Mouse (Mus musculus): ENCODE results near the gene Eml1. TPM values are rescaled to one million over a fixed set of nuclear protein-coding genes. Genes with fewer than 3 reads are reported as not detected.

Gene Eml1
- polyA plus RNA-seq, 1 experiment from 2014 or later: 122 TPM

GRCm38 (mm10) chr12:108400951-108401350, 30.2 kb downstream of the Eml1 start:
- Histone ChIP-seq H3K4me3 (ENCODE audit: low read length) (no peak overlapping the region), H3K4me2 (ENCODE audit: low read depth, low read length) (no peak overlapping the region), H3K27me3 (ENCODE audit: control insufficient read depth, insufficient read depth, low read depth, low read length) (no peaks in the 10 kb centered on the region), H3K9me3 (ENCODE audit: control insufficient read depth, low read length) (no peaks in the 10 kb centered on the region), H3K27ac (ENCODE audit: low read length) (no peak overlapping the region), H3K36me3 (ENCODE audit: control insufficient read depth, insufficient read depth, low read length) (no peaks in the 10 kb centered on the region), H3K4me1 (replicated peaks; ENCODE audit: control insufficient read depth, insufficient read depth, low read length) (peaks cover 11% of the 10 kb centered on the region), H3K9ac (ENCODE audit: low read length) (no peak overlapping the region)
- no peak for ATAC-seq (ENCODE audit: low read depth)
- WGBS: 57% methylated on average over 8 of the region's 8 CpGs

- ATAC-seq (ENCODE audit: low read depth): peak; percentile 86
- 14% methylated on average over 6 of the region's 6 CpGs for WGBS
Measured at GRCm38 (mm10) chr12:108403957-108404356, 33.2 kb downstream of the Eml1 start.

GRCm38 (mm10) chr12:108409100-108409499, 38.3 kb downstream of the Eml1 start:
- H3K9me3 ChIP-seq (ENCODE audit: control insufficient read depth, low read length): no peaks in the 10 kb centered on the region
- H3K4me3 ChIP-seq (ENCODE audit: low read length): no peak overlapping the region
- no peak overlapping the region for H3K27ac ChIP-seq (ENCODE audit: low read length)
- H3K9ac ChIP-seq (ENCODE audit: low read length): no peak overlapping the region
- no peaks in the 10 kb centered on the region for H3K27me3 ChIP-seq (ENCODE audit: control insufficient read depth, insufficient read depth, low read depth, low read length)
- H3K4me2 ChIP-seq (ENCODE audit: low read depth, low read length): no peak overlapping the region
- peaks cover 15% of the 10 kb centered on the region for H3K4me1 ChIP-seq (replicated peaks; ENCODE audit: control insufficient read depth, insufficient read depth, low read length)
- H3K36me3 ChIP-seq (ENCODE audit: control insufficient read depth, insufficient read depth, low read length): no peaks in the 10 kb centered on the region
- ATAC-seq (ENCODE audit: low read depth): no peak
- WGBS: 66% methylated on average over 5 of the region's 5 CpGs

More at GRCm38 (mm10) chr12:108403957-108404356, 33.2 kb downstream of the Eml1 start:
- Histone ChIP-seq H3K27ac (ENCODE audit: low read length) (peak overlapping the region; percentile 50; the same call in 1 of the 2 replicates), H3K4me2 (ENCODE audit: low read depth, low read length) (no peak overlapping the region), H3K4me1 (replicated peaks; ENCODE audit: control insufficient read depth, insufficient read depth, low read length) (peaks cover 19% of the 10 kb centered on the region), H3K9me3 (ENCODE audit: control insufficient read depth, low read length) (no peaks in the 10 kb centered on the region), H3K9ac (ENCODE audit: low read length) (no peak overlapping the region), H3K27me3 (ENCODE audit: control insufficient read depth, insufficient read depth, low read depth, low read length) (no peaks in the 10 kb centered on the region), H3K36me3 (ENCODE audit: control insufficient read depth, insufficient read depth, low read length) (no peaks in the 10 kb centered on the region), H3K4me3 (ENCODE audit: low read length) (no peak overlapping the region)

GRCm38 (mm10) chr12:108410416-108411208, 39.9 kb downstream of the Eml1 start:
- no peak overlapping the region for H3K9ac ChIP-seq (ENCODE audit: low read length)
- no peaks in the 10 kb centered on the region for H3K36me3 ChIP-seq (ENCODE audit: control insufficient read depth, insufficient read depth, low read length)
- H3K27ac ChIP-seq (ENCODE audit: low read length): no peak overlapping the region
- no peaks in the 10 kb centered on the region for H3K9me3 ChIP-seq (ENCODE audit: control insufficient read depth, low read length)
- H3K4me1 ChIP-seq (replicated peaks; ENCODE audit: control insufficient read depth, insufficient read depth, low read length): peaks cover 10% of the 10 kb centered on the region
- WGBS: 62% methylated on average over 14 of the region's 14 CpGs
- no peak for ATAC-seq (ENCODE audit: low read depth)
- H3K27me3 ChIP-seq (ENCODE audit: control insufficient read depth, insufficient read depth, low read depth, low read length): no peaks in the 10 kb centered on the region
- H3K4me2 ChIP-seq (ENCODE audit: low read depth, low read length): no peak overlapping the region
- H3K4me3 ChIP-seq (ENCODE audit: low read length): no peak overlapping the region

GRCm38 (mm10) chr12:108414932-108415331, 44.2 kb downstream of the Eml1 start:
- Histone ChIP-seq H3K36me3 (ENCODE audit: control insufficient read depth, insufficient read depth, low read length) (no peaks in the 10 kb centered on the region), H3K9me3 (ENCODE audit: control insufficient read depth, low read length) (no peaks in the 10 kb centered on the region), H3K27me3 (ENCODE audit: control insufficient read depth, insufficient read depth, low read depth, low read length) (no peaks in the 10 kb centered on the region), H3K9ac (ENCODE audit: low read length) (no peak overlapping the region), H3K4me2 (ENCODE audit: low read depth, low read length) (no peak overlapping the region), H3K27ac (ENCODE audit: low read length) (no peak overlapping the region), H3K4me3 (ENCODE audit: low read length) (no peak overlapping the region), H3K4me1 (replicated peaks; ENCODE audit: control insufficient read depth, insufficient read depth, low read length) (no peaks in the 10 kb centered on the region)
- 87% methylated on average over 9 of the region's 9 CpGs for WGBS
- ATAC-seq (ENCODE audit: low read depth): no peak

GRCm38 (mm10) chr12:108419570-108419969, 48.8 kb downstream of the Eml1 start:
- H3K4me1 ChIP-seq (replicated peaks; ENCODE audit: control insufficient read depth, insufficient read depth, low read length): peaks cover 8% of the 10 kb centered on the region
- no peak overlapping the region for H3K9ac ChIP-seq (ENCODE audit: low read length)
- H3K9me3 ChIP-seq (ENCODE audit: control insufficient read depth, low read length): no peaks in the 10 kb centered on the region
- H3K4me3 ChIP-seq (ENCODE audit: low read length): no peak overlapping the region
- H3K36me3 ChIP-seq (ENCODE audit: control insufficient read depth, insufficient read depth, low read length): no peaks in the 10 kb centered on the region
- H3K27me3 ChIP-seq (ENCODE audit: control insufficient read depth, insufficient read depth, low read depth, low read length): no peaks in the 10 kb centered on the region
- no peak overlapping the region for H3K27ac ChIP-seq (ENCODE audit: low read length)
- H3K4me2 ChIP-seq (ENCODE audit: low read depth, low read length): no peak overlapping the region
- no peak for ATAC-seq (ENCODE audit: low read depth)

- Histone ChIP-seq H3K27ac (ENCODE audit: low read length) (no peak overlapping the region), H3K36me3 (ENCODE audit: control insufficient read depth, insufficient read depth, low read length) (no peaks in the 10 kb centered on the region), H3K9me3 (ENCODE audit: control insufficient read depth, low read length) (no peaks in the 10 kb centered on the region), H3K27me3 (ENCODE audit: control insufficient read depth, insufficient read depth, low read depth, low read length) (no peaks in the 10 kb centered on the region), H3K4me1 (replicated peaks; ENCODE audit: control insufficient read depth, insufficient read depth, low read length) (peaks cover 14% of the 10 kb centered on the region), H3K4me2 (ENCODE audit: low read depth, low read length) (no peak overlapping the region), H3K9ac (ENCODE audit: low read length) (no peak overlapping the region), H3K4me3 (ENCODE audit: low read length) (no peak overlapping the region)
- ATAC-seq (ENCODE audit: low read depth): no peak
- 71% methylated on average over 1 of the region's 1 CpGs for WGBS
Measured at GRCm38 (mm10) chr12:108421477-108421876, 50.7 kb downstream of the Eml1 start.

GRCm38 (mm10) chr12:108422495-108422857, 51.7 kb downstream of the Eml1 start:
- peak overlapping the region; percentile 64 for H3K4me3 ChIP-seq (ENCODE audit: low read length)
- H3K9me3 ChIP-seq (ENCODE audit: control insufficient read depth, low read length): no peaks in the 10 kb centered on the region
- H3K36me3 ChIP-seq (ENCODE audit: control insufficient read depth, insufficient read depth, low read length): no peaks in the 10 kb centered on the region
- ATAC-seq (ENCODE audit: low read depth): peak; percentile 70
- peak overlapping the region; percentile 93 for H3K9ac ChIP-seq (ENCODE audit: low read length)
- H3K4me1 ChIP-seq (replicated peaks; ENCODE audit: control insufficient read depth, insufficient read depth, low read length): peaks cover 14% of the 10 kb centered on the region
- H3K27me3 ChIP-seq (ENCODE audit: control insufficient read depth, insufficient read depth, low read depth, low read length): no peaks in the 10 kb centered on the region
- H3K4me2 ChIP-seq (ENCODE audit: low read depth, low read length): peak overlapping the region; percentile 74
- WGBS: 3% methylated on average over 14 of the region's 14 CpGs
- H3K27ac ChIP-seq (ENCODE audit: low read length): peak overlapping the region; percentile 70

- peak overlapping the region; percentile 74 for H3K4me2 ChIP-seq (ENCODE audit: low read depth, low read length)
- H3K4me1 ChIP-seq (replicated peaks; ENCODE audit: control insufficient read depth, insufficient read depth, low read length): peaks cover 14% of the 10 kb centered on the region
- H3K4me3 ChIP-seq (ENCODE audit: low read length): peak overlapping the region; percentile 64
- no peaks in the 10 kb centered on the region for H3K27me3 ChIP-seq (ENCODE audit: control insufficient read depth, insufficient read depth, low read depth, low read length)
- under 1% methylated on average over 82 of the region's 90 CpGs for WGBS
- no peaks in the 10 kb centered on the region for H3K36me3 ChIP-seq (ENCODE audit: control insufficient read depth, insufficient read depth, low read length)
- peak; percentile 95 for ATAC-seq (ENCODE audit: low read depth)
- H3K27ac ChIP-seq (ENCODE audit: low read length): peak overlapping the region; percentile 70
- peak overlapping the region; percentile 93 for H3K9ac ChIP-seq (ENCODE audit: low read length)
- no peaks in the 10 kb centered on the region for H3K9me3 ChIP-seq (ENCODE audit: control insufficient read depth, low read length)
Measured at GRCm38 (mm10) chr12:108422858-108423631, 52.3 kb downstream of the Eml1 start.

All from lung, embryonic 16.5 days (tissue).